Mouse (Mus musculus) left cerebral cortex, postnatal 36 days (tissue): ENCODE measurements at regions not wholly inside any gene's neighbourhood (a gene's known extent, or its start where the extent isn't known, plus 50 kb on each side); places are given as distances from the start of the nearest gene placed in this dataset.

Experiments used
- DNase-seq, 2 experiments: peaks; one replicate each; pipeline ENCODE4 v3.0.0; 2021 to 2022; ENCODE audit warnings: low spot score in 2 of 2, mixed read lengths in 1 of 2
- intact Hi-C: fragments of 180-260 bp; cut with DNase I; formaldehyde crosslinking; loops from one replicate; pipeline ENCODE4 v1.15.1; 2025

DNA sequence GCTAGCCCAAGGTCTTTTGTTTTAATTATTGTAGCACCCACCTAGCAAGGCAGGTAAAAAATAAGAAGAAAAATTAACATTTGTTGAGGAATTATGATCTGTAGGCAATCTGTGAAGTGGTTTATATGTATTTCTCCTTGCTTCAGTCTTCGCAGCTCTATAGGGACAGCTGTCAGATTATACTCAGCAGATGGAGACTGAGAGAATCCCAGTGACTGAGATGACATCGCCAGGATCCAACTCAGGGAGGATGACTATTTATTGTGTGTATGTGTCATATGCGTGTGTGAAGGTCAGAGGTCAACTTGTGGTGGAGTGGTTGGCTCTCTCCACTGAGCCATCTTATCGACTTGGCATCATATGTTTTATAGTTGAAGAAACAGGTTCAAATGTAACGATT is 362.0 kb upstream of the Chd6 start:
- no peak for DNase-seq
- intact Hi-C loops, result loop anchor here (5.0 to 10.0 kb wide), 2 partner anchors 1194 to 1441 kb away; partner anchors contain the start of gene Ptprt

DNA sequence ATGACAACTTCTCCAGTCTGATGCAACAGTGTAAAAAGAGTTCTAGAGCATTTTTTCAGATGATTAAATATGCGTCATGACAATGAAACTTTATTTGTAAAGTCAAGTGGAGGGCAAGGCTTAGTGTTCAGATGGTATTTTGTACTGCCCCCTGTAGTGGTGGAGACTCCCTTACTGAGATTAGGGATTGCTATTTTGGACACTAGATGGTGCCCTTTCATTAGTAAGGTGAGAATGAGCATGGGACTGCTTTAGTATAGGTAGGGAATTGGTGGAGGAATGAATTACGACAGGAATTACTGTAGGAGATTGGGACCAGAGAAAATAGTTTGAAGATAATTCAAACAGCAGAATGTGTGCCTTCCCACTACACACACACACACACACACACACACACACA is 361.1 kb upstream of the Chd6 start:
- intact Hi-C loops, result loop anchor here (5.0 to 10.0 kb wide), 2 partner anchors 1195 to 1442 kb away; partner anchors contain the start of gene Ptprt
- no peak for DNase-seq

DNA sequence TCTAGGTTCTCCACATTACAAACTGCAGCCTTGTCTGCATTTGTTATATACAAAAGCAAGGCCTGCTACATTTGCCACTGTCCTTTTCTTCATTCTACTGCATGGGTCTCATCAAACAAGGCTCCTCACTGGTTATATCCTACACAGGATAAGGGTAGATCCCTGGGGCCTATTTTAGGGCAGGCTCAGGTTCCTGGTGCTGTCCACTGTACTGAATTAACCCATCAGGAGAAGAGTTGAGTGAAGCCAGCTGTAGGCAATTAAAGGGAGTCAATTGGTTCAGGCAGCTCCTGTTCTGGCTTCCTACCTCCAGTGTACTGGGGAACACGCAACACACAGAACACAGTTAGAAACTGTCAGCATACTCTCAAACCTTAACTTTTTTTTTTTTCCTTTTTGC is 358.2 kb upstream of the Chd6 start:
- intact Hi-C loops, result loop anchor here (5.0 kb wide), 1 partner anchor 250 kb away; no protein-coding TSS in a partner anchor
- no peak for DNase-seq

DNA sequence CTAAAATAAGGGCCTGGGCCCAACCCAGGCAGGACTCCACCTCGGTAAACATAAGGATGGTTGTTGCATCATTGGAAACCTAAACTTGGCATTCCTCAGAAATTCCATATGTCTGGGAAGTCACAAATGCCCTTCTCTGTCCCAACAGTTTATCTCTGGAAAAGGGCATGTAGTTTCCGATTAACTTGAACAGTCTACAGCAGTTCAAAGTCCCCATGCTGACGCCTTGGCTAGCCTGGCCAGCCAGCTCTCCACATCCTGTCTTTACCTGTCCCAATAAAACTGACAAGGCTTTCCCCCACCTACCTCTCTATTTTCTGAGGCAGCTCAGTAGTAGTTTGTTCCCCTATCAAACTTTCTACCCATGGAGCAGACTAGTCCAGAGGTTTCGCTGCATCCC is 351.7 kb upstream of the Chd6 start:
- DNase-seq, result no peak
- intact Hi-C loops, result no loop called here

DNA sequence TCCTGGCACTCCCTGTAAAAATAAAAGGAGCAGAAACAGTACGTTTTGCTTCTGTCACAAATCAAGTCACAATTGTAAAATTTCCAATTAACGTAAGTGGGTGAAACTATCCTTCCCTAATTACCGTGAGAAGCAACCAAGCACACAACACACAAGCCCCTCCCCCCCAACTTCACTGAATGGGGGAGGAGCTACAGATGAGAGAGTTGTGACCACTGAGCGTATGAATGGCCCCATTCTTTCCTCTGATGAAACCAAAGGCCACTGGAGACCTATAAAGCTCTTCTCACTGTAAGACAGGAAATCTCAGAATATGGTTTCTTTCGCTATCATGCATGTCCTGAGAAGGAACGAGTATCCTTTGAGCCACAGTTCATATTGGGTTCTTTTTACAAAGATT is 345.6 kb upstream of the Chd6 start:
- DNase-seq, result no peak
- intact Hi-C loops, result no loop called here

DNA sequence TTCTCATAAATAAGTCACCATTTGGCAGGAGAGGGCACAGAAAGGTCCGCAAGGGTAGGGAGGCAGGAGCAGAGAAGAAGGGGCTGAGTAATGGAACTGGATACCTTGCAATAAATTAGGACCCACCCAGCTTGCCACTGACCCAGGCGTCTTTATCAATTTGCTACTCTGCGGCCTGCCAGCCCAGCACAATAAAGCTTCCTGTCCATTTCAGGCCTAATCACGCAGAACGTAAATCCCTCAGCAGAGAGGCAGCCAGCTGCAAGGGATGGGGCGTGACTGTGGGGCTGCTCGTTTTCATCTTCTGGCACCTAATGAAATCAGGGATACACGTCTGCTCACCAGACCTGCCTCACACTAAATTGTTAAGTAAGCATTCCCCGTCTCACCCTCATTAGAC is 324.9 kb upstream of the Chd6 start:
- intact Hi-C loops, result no loop called here
- no peak for DNase-seq

DNA sequence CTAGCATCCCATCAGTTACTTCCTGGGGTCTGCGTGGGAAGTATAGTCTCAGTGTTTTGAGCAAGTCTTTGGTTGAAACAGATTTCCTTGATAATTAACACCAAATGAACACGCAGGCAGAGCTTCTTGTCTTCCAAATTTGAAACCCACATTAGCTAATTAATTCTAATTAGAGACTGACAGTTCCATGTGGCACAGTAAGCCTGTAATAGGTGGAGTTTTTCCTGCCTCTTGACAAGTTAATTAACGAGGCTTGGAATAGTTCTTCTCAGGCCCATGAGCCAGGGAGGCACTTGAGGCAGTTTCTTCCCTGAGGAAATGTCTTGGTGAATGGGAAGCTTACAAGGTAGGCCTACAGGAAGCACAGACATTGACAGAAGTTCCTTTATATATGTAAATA is 320.4 kb upstream of the Chd6 start:
- no peak for DNase-seq
- intact Hi-C loops, result no loop called here

DNA sequence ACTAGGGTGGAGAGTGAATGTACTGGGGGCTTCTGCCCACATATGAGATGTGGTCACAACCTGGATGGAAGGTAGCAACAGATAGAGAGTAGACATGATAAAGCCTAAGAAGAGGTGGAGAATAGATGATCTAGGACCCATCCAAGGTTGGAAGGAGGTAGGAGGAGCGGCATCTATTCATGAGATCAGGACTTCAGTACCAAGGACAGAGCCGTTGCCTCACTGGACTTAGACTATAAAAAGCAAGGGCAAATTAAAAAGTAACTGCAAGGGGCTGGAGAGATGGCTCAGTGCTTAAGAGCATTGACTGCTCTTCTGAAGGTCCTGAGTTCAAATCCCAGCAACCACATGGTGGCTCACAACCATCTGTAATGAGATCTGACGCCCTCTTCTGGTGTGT is 316.7 kb upstream of the Chd6 start:
- intact Hi-C loops, result no loop called here
- DNase-seq, result no peak

DNA sequence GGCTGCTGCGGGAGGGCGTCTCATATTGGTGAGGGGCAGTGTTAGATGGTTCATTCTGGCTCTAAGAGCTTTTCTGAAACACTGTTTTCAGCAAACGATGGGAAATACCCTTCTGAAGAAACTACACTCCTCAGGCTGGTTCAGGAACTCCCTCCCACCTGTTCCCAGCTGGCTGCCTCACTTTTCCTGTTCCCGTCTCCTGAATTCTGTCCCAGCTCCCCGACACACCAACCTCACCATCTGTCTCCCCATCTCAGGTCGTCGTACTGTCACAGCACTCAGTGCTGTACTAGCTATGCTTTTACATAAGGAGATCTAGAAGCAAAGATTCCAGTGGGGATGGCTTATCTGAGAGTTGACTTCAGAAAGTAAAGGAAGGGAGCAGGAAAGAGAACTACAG is 309.2 kb upstream of the Chd6 start:
- peak; percentile 42 to 49 for DNase-seq
- intact Hi-C loops, result no loop called here

DNA sequence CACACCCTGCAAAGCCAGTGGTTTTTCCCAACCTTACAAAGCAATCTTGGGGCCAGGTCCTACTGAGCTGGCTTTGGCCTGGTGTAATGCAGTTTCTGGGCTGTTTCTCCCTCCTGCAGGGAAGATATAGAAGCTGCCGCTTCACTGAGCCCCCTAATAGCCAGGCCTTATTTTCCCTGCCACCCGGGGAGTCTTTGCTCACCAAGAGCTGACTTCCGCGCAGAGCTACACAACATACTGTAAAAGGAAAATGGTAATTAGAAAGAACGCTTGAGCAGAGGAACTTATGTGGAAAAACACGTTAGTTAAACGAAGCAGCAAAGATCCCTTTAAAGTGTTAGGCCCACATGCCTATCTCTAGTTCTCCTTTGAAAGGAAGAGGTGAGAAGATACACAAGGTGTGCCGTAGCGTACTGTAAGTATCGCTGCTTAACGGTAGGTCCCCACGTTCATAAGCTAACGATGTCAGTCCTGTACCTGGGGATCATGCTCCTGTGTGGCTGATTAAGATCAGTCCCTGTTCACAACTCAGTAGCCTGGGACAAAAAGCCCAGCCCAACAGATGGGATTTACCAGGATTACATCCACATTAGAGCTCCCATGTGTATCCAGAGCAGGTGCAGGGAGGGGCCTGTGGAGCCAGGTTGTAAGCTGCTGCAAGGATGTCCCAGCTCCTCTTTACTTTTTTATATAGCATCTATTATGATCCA is 307.5 kb upstream of the Chd6 start:
- intact Hi-C loops, result no loop called here

DNA sequence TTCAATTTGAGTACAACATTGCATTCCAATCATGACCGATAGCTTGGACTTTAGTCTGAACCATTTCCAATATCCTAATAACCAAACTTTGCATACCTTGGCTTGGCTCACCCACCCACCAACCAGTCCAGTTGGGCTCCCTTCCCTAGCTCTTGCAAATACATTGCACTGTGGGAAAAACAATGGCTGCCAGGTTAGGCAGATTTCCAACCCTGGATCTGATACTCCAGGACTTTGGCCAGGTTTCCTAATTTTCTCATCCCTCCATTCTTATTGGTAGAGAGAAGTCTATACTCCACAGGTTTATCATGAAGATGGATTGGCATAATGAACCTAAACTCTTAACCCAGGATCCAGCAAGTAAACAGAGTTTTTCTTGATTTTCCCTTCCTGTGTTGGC is 299.4 kb upstream of the Chd6 start:
- intact Hi-C loops, result no loop called here
- no peak for DNase-seq

More for the DNA sequence above, 307.5 kb upstream of the Chd6 start:
- DNase-seq, result no peak

DNA sequence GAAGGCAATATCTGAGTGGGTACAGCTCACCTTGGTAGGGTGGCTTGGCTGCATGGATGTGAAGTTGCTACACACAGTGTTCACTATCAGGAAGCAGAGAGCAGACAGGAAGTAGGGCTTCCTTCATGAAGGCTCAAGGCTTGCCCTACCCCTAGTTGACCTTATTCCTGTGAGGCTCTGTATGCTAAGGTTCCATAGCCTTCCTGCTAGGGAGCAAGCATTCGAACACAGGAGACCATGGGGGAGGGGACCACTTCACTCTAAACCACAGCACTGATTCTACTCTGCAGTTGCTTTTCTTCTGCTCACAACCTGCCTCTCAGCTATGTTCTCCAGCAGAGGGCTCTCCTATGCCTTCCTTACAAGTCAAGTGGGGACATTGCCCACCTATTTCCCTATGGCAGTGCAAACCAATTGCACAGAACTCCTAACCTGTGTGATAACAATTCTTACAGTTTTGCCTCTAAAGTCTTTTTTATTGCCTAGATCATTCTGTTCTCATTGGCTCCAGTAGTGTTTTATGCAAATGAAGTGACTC is 297.0 kb upstream of the Chd6 start:
- intact Hi-C loops, result no loop called here
- DNase-seq, result no peak

DNA sequence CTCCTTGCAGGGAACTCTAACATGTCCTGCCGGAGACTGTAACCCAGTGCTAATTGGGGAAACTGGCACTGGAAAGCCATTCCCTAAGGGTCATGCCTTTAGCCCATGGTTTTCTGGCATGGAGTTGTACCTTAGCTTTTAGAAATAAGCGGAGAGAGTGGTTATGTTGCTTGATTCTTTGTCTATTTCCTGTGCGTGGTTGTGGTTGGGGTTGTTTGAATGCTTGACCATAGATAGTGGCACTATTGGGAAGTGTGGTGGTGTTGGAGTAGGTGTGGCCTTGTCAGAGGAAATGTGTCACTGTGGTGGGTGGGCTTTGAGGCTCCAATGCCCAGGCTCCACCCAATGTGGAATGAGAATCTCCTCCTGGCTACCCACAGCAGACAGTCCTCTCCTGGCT is 289.2 kb upstream of the Chd6 start:
- DNase-seq, result no peak
- intact Hi-C loops, result no loop called here

DNA sequence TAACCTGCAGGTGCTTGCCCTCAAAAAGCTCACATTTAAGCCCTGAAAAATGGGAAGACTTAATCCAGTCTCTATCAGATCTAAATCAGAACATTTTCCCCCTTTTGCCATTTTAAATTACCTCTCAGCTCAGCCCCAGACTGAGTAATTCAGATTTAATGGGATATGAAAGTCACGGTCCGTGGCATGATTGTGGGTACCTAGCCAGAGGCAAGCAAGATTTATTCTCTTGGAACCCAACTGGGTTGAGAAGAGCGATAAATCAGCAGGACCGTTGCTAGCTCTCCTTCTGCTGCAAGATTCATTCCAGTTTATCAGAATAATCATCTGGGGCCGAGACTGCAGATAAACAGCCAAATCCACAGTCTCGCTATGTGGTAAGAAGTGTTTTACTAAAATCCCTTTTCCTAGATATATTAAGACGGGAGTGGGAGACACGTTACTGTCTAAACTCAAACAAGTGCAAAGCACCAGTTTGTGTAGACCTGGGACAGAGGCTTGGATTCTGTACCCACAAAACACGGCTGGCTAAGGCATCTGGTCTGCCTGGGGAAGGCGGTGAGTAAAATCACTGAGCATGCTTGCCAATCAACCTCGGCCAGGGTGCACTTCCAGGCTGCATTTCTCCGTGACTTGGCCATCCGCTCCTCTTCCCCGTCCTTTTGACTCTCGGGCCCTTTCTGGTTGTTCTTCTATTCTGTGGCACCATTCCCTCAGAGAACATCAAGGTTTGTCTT is 282.2 kb upstream of the Chd6 start:
- intact Hi-C loops, result no loop called here
- no peak for DNase-seq

DNA sequence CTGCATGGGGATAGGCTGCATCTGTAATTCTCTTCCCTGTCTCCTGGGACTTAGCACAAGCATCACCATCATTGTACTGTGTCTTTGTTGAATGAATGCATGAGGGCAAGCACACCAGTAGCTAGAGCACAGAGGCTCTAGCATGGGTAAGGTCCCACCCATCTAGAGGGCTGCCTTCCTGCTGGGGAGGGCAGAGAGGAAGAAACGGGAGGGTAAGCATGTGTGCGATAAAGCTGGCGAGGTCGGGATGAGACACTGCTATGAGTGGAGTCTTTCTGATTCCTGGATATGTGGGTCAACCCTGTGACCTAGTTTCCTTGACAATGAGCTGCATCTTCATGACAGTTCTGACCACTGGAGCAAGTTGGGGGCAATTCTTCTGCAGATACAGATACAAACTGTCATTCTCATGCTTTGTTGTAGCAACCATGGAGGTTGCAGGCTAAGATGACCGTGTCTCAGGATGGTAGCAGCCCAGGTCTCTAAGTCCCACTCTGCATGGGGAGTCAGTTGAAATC is 280.5 kb upstream of the Chd6 start:
- intact Hi-C loops, result no loop called here
- no peak for DNase-seq

DNA sequence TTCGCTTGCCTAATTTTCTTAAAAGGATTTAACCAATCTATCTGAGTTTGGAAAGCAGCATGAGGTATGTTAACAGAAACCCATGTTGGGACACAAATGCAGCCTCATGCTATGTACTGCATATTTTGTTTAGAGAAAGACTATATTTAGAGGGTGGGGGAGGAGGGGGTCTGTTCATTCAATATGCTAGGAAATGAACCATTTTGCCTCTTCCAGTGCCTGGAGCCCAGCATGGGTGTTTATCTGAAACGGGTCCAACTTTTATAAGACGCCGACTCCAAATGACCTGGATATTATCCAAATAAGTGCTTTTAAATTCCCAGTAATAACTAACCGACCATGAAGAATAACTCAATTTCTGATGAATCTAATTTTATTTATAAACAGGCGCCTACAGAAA is 278.2 kb upstream of the Chd6 start:
- intact Hi-C loops, result no loop called here
- DNase-seq, result no peak

DNA sequence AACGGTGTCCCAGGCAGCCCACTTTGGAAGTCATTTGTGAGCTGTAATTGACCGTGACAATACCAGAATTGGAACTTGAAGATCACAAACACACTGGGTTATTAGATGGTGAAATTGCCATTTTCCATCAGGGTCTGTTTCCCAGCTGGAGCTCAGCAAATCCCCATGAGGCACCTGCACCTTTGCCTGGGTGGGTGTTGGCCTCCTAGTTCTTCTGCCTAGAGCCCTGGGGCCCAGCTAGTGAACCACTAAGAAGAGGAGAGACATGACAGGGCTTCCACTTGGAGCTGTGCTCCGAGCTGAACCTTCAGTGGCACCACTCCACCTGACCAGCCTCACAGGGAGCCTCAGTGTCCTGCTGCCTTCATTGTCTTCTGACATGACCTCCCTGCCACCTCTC is 273.5 kb upstream of the Chd6 start:
- intact Hi-C loops, result no loop called here

DNA sequence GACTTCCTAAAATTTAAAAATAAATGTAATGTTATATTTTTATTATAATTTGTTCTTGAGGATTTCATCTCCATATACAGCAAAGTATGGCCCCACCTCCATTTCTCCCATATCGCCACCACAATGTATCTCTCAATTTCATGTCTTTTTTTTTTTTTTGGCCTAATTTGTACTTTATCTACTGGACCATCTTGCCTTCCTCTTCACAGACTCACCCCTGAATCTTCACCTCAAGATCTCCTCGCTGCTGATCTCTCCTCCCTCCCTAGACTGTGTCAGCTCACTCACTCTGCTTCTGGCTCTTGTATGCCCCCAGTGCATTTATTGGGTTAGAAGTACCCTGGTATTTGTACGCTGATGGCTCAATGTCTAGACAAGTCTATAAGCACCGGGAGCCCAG is 269.4 kb upstream of the Chd6 start:
- DNase-seq, result no peak
- intact Hi-C loops, result no loop called here

More for the DNA sequence above, 273.5 kb upstream of the Chd6 start:
- DNase-seq, result no peak

DNA sequence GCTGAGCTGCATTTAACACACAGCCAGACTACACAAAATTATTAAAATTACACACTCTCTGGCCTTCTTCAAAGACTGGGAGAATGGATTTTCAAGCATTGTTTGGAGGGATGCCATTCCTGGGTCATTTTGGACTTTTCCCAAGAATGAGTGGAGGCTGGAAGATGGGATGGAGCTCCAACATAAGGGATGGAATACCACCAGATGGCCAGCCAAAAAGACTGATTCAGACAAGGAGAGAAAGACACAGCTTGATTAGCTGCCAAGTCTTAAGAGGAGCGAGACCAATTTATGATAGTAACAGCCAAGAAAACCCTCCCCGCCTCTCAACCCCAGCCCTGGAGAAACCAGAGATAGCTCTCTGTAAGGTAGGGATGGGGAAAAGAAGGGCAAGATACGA is 253.4 kb upstream of the Chd6 start:
- DNase-seq, result peak in 1 of 2 experiments; percentile 13
- intact Hi-C loops, result no loop called here

DNA sequence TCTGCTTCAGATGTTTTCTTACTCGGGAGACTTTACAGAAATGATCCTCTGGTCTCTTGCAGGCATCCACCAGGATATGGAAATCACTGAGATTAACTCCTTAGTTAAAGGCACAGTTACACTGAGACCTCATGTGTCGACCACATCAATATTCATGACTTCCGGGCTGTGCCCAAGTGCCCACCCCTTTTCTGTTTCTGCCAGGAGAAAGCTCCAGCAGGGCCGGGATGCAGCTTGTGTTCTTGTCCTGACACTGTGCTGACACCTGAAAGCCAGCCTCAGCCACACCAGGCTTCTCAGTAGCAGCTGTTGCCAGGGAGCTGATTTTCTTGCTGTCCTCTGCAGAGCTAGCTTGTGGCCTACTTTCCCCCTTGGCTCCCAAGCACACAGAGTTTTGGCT is 240.2 kb upstream of the Chd6 start:
- DNase-seq, result no peak
- intact Hi-C loops, result no loop called here

DNA sequence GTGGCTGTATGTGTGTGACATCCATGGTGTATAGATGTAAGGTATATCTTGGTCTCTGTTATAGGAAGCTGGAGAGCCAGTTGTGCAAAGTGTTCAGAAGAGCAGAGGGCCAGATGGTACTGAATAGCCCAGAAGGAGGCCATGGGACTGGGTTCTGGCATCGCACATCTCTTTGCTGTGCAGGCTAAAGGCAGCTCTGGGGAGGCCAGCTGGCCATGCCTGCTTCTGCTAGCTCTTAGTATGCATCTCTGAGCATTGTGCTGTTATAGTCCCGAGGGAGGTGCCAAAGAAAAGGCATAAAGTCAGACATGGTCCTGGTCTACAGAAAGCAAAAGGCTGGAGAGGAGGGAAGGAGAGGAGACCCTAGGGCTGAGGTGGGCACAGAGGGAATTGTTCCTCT is 235.1 kb upstream of the Chd6 start:
- intact Hi-C loops, result no loop called here
- DNase-seq, result no peak
